Mouse (Mus musculus) frontal cortex, postnatal 10 days (tissue): ENCODE measurements around the gene Pigp.

Experiments used
- DNase-seq, 2 experiments: peaks; one replicate each; pipeline ENCODE4 v3.0.0; 2022; ENCODE audit warnings: low spot score in 2 of 2, mixed read lengths in 1 of 2

Gene Pigp

DNA sequence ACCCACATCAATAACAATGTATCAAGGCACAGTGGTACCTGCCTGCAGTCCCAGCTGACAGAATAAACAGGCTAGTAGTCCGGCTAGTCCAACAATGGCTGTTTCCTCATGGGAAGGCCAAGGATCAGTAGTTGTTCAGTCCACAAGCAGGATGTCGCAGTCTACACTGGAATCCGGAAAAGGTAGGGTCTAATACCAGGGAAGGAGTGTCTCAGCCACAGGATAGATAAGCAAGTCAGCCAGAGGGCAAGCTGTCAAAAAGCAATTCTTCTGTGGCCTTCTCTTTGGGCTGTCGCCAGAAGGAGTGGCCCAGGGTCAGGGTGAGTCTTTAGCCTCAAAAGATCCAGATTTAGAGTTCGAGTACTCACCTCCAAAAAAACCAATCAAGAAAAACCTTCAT is 53.9 kb downstream of the Pigp start:
- no peak for DNase-seq

GRCm38 (mm10) chr16:94315215-94315614 is 56.4 kb downstream of the Pigp start:
- DNase-seq: no peak

GRCm38 (mm10) chr16:94314626-94315025 is 57.0 kb downstream of the Pigp start:
- DNase-seq: no peak

DNA sequence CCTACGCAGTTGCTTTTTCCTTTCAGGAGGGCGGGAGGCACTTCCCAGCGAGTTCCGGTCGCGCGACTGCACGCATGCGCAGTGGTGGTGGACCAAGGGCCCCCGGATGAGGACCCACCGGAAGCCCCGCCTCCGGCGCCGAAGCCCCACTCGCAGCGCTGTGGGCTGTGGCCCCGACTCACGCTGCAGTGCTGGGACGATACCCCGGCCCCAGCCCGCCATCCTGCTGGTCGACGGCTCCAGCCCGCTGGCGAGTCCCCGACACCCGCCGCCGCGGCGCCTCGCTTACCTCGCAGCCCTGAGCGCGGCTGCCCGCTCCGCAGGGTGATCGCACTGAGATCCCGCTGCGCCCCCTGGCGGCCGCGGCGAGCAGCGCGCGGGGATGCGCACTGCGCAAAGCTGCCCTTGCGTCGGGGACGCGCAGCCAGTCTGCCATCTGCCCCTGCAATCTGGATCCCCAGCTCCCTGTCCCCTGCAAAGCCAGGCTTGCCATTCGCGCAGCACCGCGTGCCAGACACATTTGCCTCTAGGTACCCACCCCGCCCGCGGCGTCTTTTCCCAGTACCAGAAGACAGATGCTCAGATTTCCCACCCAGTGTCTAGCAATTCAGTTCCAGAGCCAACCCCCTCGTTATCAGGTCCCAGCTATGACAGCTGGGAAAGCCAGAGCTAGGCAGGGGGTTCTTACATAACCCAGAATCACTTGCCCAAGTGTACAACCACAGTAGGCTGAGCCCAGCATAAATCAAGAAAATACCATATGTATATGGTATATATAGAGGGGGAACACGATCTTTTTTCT is 58.2 kb downstream of the Pigp start, which contains the start of gene Hlcs:
Gene Hlcs, minus strand, starts transcription at position 343 of the 802 bp plus-strand sequence.
- DNase-seq: peak; percentile 94 to 97

DNA sequence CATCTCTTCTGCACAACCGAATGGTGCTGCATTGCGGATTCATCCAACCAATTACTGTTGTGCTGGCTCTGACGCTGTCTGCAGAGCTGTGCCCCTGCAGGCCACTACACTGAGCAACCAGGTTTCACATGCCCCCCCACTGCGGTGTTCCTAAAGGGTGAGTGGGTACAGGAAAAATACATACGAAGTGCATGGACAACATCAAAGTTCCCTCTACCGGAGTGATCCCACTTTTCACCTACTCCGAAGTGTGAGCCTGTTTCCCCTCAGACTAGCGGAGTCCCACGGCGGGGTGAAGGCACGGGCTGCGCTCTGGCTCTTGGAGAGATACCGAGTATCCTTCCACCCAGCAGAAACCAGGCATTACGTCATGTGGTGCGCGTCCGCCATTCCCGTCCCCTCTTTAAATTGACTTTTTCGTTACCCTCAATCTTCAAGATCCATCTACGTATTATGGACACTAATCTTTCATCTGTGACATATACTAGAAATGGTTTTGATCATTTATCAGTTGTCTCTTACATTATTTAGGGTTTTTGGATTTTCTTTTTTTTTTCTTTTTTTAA is 58.9 kb downstream of the Pigp start:
- DNase-seq: peak; percentile 81 to 82

DNA sequence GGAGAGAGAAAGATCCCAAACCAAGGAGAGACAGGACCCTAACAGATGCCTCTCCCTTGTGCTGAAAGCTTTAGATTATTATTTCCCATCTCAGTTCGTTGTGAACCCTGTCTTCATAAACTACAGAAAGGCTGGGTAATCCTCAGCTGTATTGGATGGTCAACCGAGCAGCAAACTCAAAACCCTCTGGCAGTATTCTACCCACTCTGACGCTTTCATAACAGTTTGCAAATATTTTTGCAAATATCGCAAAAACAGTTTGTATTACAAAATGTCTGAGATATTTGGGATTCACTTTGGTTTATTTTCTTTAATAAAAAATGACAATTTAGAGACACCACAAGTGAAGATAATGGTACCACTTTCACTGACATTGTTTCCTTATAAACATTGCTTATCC is 59.7 kb downstream of the Pigp start:
- DNase-seq: no peak

DNA sequence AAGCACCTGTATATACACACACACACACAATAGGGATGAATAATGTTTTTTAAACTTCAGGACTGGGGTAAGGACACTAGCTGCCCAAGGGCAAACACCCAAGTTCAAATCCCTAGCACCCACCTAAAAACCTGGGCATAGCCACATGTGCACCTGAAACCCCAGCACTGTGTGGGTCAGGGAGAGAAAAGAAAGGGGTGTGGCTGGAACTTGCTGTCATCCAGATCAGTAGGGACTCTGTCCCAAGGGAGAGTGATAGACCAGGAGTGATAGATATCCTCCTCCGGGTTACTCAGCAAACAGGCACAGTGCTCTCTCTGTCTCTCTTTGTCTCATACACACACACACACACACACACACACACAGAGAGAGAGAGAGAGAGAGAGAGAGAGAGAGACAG is 60.2 kb downstream of the Pigp start:
- no peak for DNase-seq

DNA sequence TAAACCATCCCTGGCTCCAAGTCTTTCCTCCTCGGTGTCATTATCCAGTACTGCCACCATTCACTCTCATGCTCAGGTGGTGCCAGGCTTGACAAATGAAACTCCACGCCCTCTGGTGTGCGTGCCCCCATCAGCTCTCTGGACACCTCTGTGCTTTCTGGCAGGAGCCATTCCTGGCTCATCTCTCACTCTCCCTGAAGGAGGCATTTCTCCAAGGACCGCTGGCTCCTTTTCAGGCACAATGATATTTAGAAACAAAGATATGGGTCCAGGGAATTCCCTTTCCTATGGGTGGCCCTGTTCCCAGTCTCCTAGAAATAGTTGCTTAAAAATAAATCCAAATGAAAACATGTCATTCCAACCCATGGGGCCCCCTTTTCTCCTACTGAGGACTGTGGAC is 62.6 kb downstream of the Pigp start:
- no peak for DNase-seq
